Mouse (Mus musculus) inflammation-experienced regulatory T-cells, adult 6 months (primary cell): ENCODE data around the gene Sik1. TPM values are rescaled to one million over a fixed set of nuclear protein-coding genes. Genes with fewer than 3 reads are reported as not detected.

ENCODE experiments used
- ATAC-seq: one replicate; pipeline ENCODE4 v1.8.0; 2017
- polyA plus RNA-seq, 3 experiments: library from polyadenylated mRNA; unstranded; fragments of 100-300 nt; shearing (Covaris generic); gene quantifications; one replicate each; pipeline ENCODE4 v1.2.1; 2017

Sik1 gene
- polyA plus RNA-seq, 3 experiments from 2014 or later, result 2.5 to 3.8 (median 2.7) TPM

- ATAC-seq, result no peak
Observed at GRCm38 (mm10) chr17:31806025-31806424, 49.6 kb downstream of the Sik1 start.

GRCm38 (mm10) chr17:31805585-31805984 lies 50.0 kb downstream of the Sik1 start:
- ATAC-seq, result no peak

GRCm38 (mm10) chr17:31802272-31803017 lies 53.2 kb downstream of the Sik1 start:
- no peak for ATAC-seq

GRCm38 (mm10) chr17:31800852-31801363 lies 54.7 kb downstream of the Sik1 start:
- no peak for ATAC-seq

GRCm38 (mm10) chr17:31795893-31796292 lies 59.7 kb downstream of the Sik1 start:
- no peak for ATAC-seq

Other genes with a start within 250 kb of the Sik1 start
- under 1 TPM in 2 of 3 experiments, not detected in 1; 0.08 to 0.13 TPM for gene Cbs, start 218.6 kb downstream of the Sik1 start, polyA plus RNA-seq
- gene U2af1, start 196.9 kb downstream of the Sik1 start, polyA plus RNA-seq, result 100 to 1,000 TPM in 1 of 3 experiments, 10 to 100 TPM in 2; 53.0 to 103 (median 62.4) TPM
- gene Cryaa, start 178.0 kb downstream of the Sik1 start, polyA plus RNA-seq, result not detected
- gene Rrp1b, start 180.3 kb upstream of the Sik1 start, polyA plus RNA-seq, result 10 to 100 TPM; 59.8 to 76.9 (median 64.4) TPM
- gene Hsf2bp, start 180.5 kb upstream of the Sik1 start, polyA plus RNA-seq, result 1 to 10 TPM in 2 of 3 experiments, under 1 TPM in 1; 0.57 to 5.1 (median 3.2) TPM